Mouse (Mus musculus) CH12.LX (cell line): ENCODE data around the gene Vti1a.

ENCODE experiments used
- CTCF ChIP-seq, 2 experiments: IDR thresholded peaks in 1 of 2; conservative IDR thresholded peaks in 1 of 2; 2 replicates each; pipeline ENCODE4 v1.5.1; 2011 to 2012; ENCODE audit warnings: low read depth in 2 of 2, low read length in 2 of 2, improper control_type of control experiment in 1 of 2, inconsistent platforms in 1 of 2, mild to moderate bottlenecking in 1 of 2, moderate library complexity in 1 of 2
- EP300 ChIP-seq: IDR thresholded peaks from 2 replicates; pipeline ENCODE4 v1.6.1; 2011; ENCODE audit warnings: low read length, improper control_type of control experiment
- KAT2A ChIP-seq: IDR thresholded peaks from 2 replicates; pipeline ENCODE4 v1.6.1; 2012; ENCODE audit warnings: low read length, improper control_type of control experiment, inconsistent platforms; ENCODE audit not compliant: insufficient replicate concordance
- MAFK ChIP-seq: IDR thresholded peaks from 2 replicates; pipeline ENCODE4 v1.6.1; 2011; ENCODE audit warnings: low read length, improper control_type of control experiment; ENCODE audit not compliant: insufficient replicate concordance
- MAX ChIP-seq: IDR thresholded peaks from 2 replicates; pipeline ENCODE4 v1.6.1; 2011; ENCODE audit warnings: low read length, improper control_type of control experiment
- POLR2A ChIP-seq: IDR thresholded peaks from 2 replicates; pipeline ENCODE4 v1.6.1; 2011; ENCODE audit warnings: low read depth, mild to moderate bottlenecking, improper control_type of control experiment, low read length
- TBP ChIP-seq: conservative IDR thresholded peaks from 2 replicates; pipeline ENCODE4 v1.6.1; 2011; ENCODE audit warnings: low read depth, low read length, improper control_type of control experiment
- USF1 ChIP-seq: IDR thresholded peaks from 2 replicates; pipeline ENCODE4 v1.6.1; 2014; ENCODE audit warnings: low read depth, mild to moderate bottlenecking, inconsistent platforms, low read length, improper control_type of control experiment

DNA sequence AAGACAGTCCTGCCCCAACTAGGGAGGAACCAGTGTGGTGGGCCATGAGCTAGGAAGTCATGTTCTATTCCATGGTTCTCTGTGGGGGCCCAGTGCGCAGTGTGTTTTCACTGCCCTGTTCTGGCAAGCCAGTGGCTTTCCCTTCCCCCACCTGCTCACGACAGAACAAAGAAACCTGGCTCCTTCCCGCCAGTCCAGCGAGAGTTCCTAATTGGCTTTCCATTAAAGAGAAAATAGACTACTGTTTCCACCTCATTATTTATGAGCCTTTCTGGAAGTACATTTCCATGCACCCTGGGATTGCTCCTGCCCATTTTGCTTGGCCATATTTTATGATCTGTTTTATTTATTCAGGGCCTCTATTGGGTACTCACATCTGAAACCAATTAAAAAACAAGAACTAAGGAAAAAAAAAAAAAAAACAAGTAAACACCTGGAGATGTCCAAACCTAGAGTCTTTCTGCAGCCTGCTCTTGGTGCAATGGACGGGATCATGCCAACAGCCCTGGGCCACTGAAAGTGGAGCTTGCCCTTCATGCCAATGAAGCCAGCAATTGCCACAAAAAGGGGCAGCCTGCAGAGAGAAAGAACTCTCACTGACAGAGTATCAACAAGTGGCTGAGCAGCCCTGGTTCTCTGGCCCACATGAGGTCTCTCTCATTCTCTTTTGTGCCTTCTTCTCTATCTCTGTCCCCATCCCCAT is 346.6 kb downstream of the Vti1a start:
- no peak for TF ChIP-seq TBP
- TF ChIP-seq CTCF (conservative IDR thresholded peaks at IDR 0.05 in 1 of 2, IDR thresholded peaks at IDR 0.05 in 1 of 2; ENCODE audit: low read depth in 2 of 2, low read length in 2 of 2), result no peak
- no peak for TF ChIP-seq EP300
- no peak for TF ChIP-seq MAFK
- no peak for TF ChIP-seq KAT2A
- TF ChIP-seq MAX, result no peak
- no peak for TF ChIP-seq USF1
- TF ChIP-seq POLR2A, result no peak
